ENCODE assay signal across 8 mouse cellular contexts in the genomic region with DNA sequence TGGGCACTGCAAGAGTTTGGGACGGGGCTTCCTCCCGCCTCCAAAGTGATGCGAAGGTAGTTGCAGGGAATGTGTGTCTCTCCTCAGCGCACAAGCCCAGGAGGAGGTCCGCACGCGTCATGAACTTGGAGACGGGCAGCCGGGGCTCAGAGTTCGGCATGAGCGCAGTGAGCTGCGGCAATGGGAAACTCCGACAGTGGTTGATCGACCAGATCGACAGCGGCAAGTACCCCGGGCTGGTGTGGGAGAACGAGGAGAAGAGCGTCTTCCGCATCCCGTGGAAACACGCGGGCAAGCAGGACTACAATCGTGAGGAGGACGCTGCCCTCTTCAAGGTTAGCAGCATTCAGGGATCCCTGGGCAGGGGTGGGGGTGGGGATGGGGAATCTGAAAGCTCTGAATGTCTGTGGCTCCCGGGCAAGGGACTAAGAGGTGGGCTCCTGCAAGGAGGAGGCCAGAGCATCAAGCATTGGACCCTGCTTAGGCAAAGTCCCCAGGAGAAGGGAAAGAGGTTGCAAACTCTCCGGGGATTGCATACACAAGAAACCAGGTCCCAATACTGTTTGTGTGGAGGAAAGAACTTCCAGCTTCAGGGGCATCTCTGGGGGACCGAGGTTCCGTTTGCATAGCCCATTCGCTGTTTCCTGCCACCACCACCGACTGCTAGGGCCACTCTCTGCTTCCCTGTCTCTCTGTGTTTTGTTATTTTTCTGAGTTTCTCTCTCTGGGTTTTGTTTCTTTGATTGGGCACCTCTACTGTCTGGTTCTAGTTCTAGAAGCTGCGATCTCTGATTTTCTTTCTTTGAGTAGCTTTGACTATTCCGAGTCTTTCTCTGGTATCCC. TPM values are rescaled to one million over a fixed set of nuclear protein-coding genes. Genes with fewer than 3 reads are reported as not detected.
DNase-seq lines count a peak whose midpoint lies in the region; ATAC-seq lines count a peak whose summit lies in the region.

No protein-coding gene starts in this region.

- no peaks in the 10 kb centered on the region for H3K36me3 ChIP-seq in midbrain, embryonic 10.5 days

- H3K27me3 ChIP-seq in midbrain, embryonic 10.5 days (ENCODE audit: low read depth, poor library complexity, severe bottlenecking), result peaks cover 80% of the 10 kb centered on the region

- H3K4me3 ChIP-seq in midbrain, embryonic 10.5 days, result peak overlapping the region; percentile 59

- DNase-seq in CD4-positive, CD25-positive, alpha-beta regulatory T cell, adult 2 months (ENCODE audit: low read depth, low spot score), result peak; percentile 65
- DNase-seq in right cerebral cortex, postnatal 25 days, result peak; percentile 15
- DNase-seq in right cerebral cortex, postnatal 36 days (ENCODE audit: low spot score in 2 of 2), result no peak
- peak; percentile 56 for DNase-seq in midbrain, embryonic 10.5 days (ENCODE audit: low spot score)
- DNase-seq in layer of hippocampus, postnatal 36 days, result no peak
- no peak for DNase-seq in cerebellum, adult 8-10 months

- H3K9me3 ChIP-seq in midbrain, embryonic 10.5 days (replicated peaks), result no peaks in the 10 kb centered on the region

- ATAC-seq in CD4-positive, CD25-positive, alpha-beta regulatory T cell, adult 4 months, result no peak
- ATAC-seq in hematopoietic stem cell, adult 5-6 weeks (replicated peaks in 1 of 2; ENCODE audit: insufficient read depth in 1 of 2, low FRiP score in 2 of 2, low TSS enrichment in 1 of 2, low read depth in 1 of 2, poor library complexity in 2 of 2, severe bottlenecking in 2 of 2), result peak; percentile 1 to 8; a peak in 1 of 4 replicates

- no peak overlapping the region for H3K27ac ChIP-seq in midbrain, embryonic 10.5 days (replicated peaks)

- peaks cover 25% of the 10 kb centered on the region for H3K4me1 ChIP-seq in midbrain, embryonic 10.5 days

- WGBS in midbrain, embryonic 10.5 days, result 2% methylated on average over 33 of the region's 33 CpGs

RNA-seq across cellular contexts. Expression of gene Irf4, which starts 1.7 kb away (rescaled TPM):
- 10 to 100 TPM; 14.8 to 22.6 TPM for polyA plus RNA-seq in CD4-positive, CD25-positive, alpha-beta regulatory T cell, adult 4 months (2017; shearing (Covaris generic))
- total RNA-seq in hematopoietic stem cell, adult 5-6 weeks (2017), result 1.7 and 2.7 TPM in 2 replicates
- polyA plus RNA-seq in midbrain, embryonic 10.5 days (2016; fragmentation: Nextera tagmentation; extraction: Ambion mirVana), result 0.04 TPM in 1 of 2 replicates, not detected in the other
- under 1 TPM; 0.12 to 0.48 TPM for total RNA-seq in layer of hippocampus, postnatal 36 days (2021)

Comparison
In these comparisons a context has a peak if more than half of its experiments do, and no peak if none do; other contexts are left out.
1. DNase-seq: peak in CD4-positive, CD25-positive, alpha-beta regulatory T cell, adult 2 months (single experiment), right cerebral cortex, postnatal 25 days (single experiment) and midbrain, embryonic 10.5 days (single experiment); none in right cerebral cortex, postnatal 36 days (0 of 2), layer of hippocampus, postnatal 36 days (0 of 2) and cerebellum, adult 8-10 months (single experiment).